Mouse (Mus musculus) embryonic facial prominence, embryonic 10.5 days (tissue): ENCODE measurements around the gene Pitpna. TPM values are rescaled to one million over a fixed set of nuclear protein-coding genes. Genes with fewer than 3 reads are reported as not detected.

Experiments used
- microRNA-seq: library from miRNA; unstranded; fragments of <30 nt; microRNA quantifications from one replicate; pipeline ENCODE4, GENCODE M21; 2017
- polyA plus RNA-seq: library from polyadenylated mRNA; unstranded; fragments of >200 nt; fragmentation: Nextera tagmentation; extraction: Ambion mirVana; gene quantifications from 2 replicates; pipeline ENCODE4 v1.2.1, GENCODE M21; 2016

The Pitpna gene
- polyA plus RNA-seq, 1 experiment from 2014 or later = 61.5 TPM

Small RNA genes within 50 kb of the gene (microRNA-seq; reads per million reads assigned to microRNA genes)
- not detected for gene Mir3971

Other genes with a start within 250 kb of the Pitpna start
- 192 and 201 TPM in 2 replicates for gene Rpa1, start 239.8 kb upstream of the Pitpna start, polyA plus RNA-seq
- gene Smyd4, start 239.7 kb upstream of the Pitpna start, polyA plus RNA-seq = 18.2 TPM in 2 replicates
- 211 and 216 TPM in 2 replicates for gene Serpinf1, start 165.4 kb upstream of the Pitpna start, polyA plus RNA-seq
- not detected in 2 replicates for gene Serpinf2, start 148.5 kb upstream of the Pitpna start, polyA plus RNA-seq
- 6.0 and 6.8 TPM in 2 replicates for gene Wdr81, start 133.4 kb upstream of the Pitpna start, polyA plus RNA-seq
- 11.1 and 12.7 TPM in 2 replicates for gene Tlcd2, start 126.4 kb upstream of the Pitpna start, polyA plus RNA-seq
- gene Prpf8, start 101.3 kb upstream of the Pitpna start, polyA plus RNA-seq = 74.0 and 76.5 TPM in 2 replicates
- gene Rilp, start 78.0 kb upstream of the Pitpna start, polyA plus RNA-seq = 0.17 and 0.23 TPM in 2 replicates
- 4.8 and 5.1 TPM in 2 replicates for gene Scarf1, start 74.6 kb upstream of the Pitpna start, polyA plus RNA-seq
- gene Slc43a2, start 56.4 kb upstream of the Pitpna start, polyA plus RNA-seq = 5.1 and 5.6 TPM in 2 replicates
- gene Inpp5k, start 42.9 kb downstream of the Pitpna start, polyA plus RNA-seq = 16.5 and 19.0 TPM in 2 replicates
- gene Myo1c, start 62.4 kb downstream of the Pitpna start, polyA plus RNA-seq = 19.3 and 22.3 TPM in 2 replicates
- gene Crk, start 91.2 kb downstream of the Pitpna start, polyA plus RNA-seq = 112 and 114 TPM in 2 replicates
- 1,280 and 1,286 TPM in 2 replicates for gene Ywhae, start 144.8 kb downstream of the Pitpna start, polyA plus RNA-seq
- 0.22 and 0.28 TPM in 2 replicates for gene Doc2b, start 208.0 kb downstream of the Pitpna start, polyA plus RNA-seq